Mouse (Mus musculus): ENCODE data around the gene Fn3krp. TPM values are rescaled to one million over a fixed set of nuclear protein-coding genes. Genes with fewer than 3 reads are reported as not detected.
A peak's percentile ranks its signal among the peaks of the same experiment; 100 is the strongest.

The Fn3krp gene
- polyA plus RNA-seq (2012; rRNA removed), result 33.7 TPM in 2 replicates

GRCm38 (mm10) chr11:121420830-121421552 is at the start of gene Fn3krp:
Gene Fn3krp, plus strand, starts transcription at chr11:121421401.
- DNase-seq (ENCODE audit: extremely low spot score in 1 of 2, low spot score in 1 of 2), result peak; percentile 99 to 100

- DNase-seq (ENCODE audit: extremely low spot score in 1 of 2, low spot score in 1 of 2), result no peak
These were observed 47.9 kb upstream of the Fn3krp start for GRCm38 (mm10) chr11:121373305-121373704.

DNA sequence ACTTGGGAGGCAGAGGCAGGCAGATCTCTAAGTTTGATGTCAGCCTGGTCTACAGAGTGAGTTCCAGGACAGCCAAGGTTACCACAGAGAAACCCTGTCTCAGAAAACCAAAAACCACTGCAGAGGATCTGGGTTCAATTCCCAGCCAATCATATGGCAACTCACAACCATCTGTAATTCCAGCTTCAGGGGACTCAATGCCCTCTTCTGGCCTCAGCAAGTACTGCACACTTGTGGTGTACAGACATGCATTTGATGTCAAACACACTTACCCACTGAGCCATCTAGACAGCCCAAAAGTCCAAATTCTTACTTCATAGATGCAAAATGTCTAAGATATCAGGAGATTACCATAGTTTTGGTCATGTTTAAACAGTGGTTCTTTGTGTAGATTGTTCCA is 42.6 kb upstream of the Fn3krp start:
- DNase-seq (ENCODE audit: extremely low spot score in 1 of 2, low spot score in 1 of 2), result no peak

- no peak for DNase-seq (ENCODE audit: extremely low spot score in 1 of 2, low spot score in 1 of 2)
These were observed 40.9 kb upstream of the Fn3krp start for GRCm38 (mm10) chr11:121380294-121380693.

DNA sequence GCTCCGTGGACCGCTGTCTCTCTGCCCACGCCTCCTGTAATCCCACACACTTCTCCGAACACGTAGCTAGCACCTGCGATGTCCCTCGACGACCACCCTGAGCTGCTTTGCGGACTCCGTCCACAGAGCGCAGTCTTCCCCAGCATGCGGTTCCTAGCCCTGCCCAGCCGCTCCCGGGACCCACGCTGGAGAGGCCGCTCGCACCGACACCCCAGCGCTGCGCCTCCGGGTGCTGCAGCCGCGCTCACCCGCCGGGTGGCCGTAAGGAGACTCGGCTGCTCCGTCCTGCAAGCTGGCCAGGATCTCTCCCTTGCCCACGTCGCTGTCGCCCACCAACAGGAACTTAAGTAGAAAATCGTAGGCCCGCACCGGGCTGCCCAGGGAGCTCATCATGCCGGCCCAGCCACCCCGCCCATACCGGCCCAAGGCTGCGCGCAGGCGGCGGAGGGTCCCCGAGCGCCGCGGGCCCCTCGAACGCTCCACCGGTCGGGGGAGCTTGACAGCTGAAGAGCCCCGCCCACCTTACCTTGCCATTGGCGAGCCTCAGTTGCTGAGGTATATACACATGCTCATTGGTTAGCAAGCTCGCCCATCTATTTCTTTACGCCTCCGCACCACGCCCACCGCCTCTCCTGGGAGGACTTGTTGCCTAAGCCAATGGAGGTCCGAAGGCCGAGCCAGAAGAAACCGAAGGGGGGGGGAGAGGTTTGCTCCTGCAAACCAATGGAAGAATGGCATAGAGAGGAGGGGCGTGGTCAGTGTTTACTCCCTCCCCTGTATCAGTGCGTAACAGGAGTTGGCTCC is 33.2 kb upstream of the Fn3krp start, which contains the start of gene Rab40b:
Rab40b (minus strand) TSS at position 502 of the 804 bp plus-strand sequence.
- peak; percentile 98 for DNase-seq (ENCODE audit: extremely low spot score in 1 of 2, low spot score in 1 of 2)

DNA sequence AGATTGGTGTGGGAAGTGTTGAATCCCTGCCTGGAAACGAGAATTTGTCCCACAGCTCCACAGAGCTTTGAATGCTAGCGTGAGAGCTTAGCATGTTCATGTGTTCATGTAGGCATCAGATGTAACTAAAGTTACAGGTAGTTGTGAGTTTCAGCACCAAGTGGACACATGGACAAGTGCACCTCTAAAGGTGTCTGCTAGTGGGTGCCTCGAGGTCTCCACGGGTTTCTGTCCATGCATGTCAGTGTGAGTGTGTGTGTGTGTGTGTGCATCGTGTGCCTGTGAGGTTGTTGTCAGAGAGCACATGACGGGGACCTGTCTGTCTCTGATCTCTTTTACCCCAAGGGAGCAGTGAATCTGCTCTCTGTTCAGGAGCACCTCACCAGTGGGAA is 32.7 kb upstream of the Fn3krp start:
- DNase-seq (ENCODE audit: extremely low spot score in 1 of 2, low spot score in 1 of 2), result no peak

DNA sequence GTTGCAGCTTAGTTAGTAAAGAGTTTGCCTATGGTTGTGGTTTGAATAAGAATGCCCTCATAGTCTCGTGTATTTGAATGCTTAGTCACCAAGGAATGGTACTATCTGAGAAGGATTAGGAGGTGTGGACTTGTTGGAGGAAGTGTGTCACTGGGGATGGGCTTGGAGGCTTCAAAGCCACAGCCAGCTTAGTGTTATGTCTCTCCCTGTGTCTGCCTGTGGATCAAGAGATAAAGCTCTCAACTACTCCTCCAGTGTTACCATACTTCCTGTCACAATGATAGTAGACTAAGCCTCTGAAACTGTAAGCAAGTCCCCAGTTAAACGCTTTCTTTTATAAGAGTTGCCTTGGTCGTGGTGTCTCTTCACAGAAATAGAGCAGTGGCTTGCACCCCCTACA is 30.4 kb upstream of the Fn3krp start:
- no peak for DNase-seq (ENCODE audit: extremely low spot score in 1 of 2, low spot score in 1 of 2)

DNA sequence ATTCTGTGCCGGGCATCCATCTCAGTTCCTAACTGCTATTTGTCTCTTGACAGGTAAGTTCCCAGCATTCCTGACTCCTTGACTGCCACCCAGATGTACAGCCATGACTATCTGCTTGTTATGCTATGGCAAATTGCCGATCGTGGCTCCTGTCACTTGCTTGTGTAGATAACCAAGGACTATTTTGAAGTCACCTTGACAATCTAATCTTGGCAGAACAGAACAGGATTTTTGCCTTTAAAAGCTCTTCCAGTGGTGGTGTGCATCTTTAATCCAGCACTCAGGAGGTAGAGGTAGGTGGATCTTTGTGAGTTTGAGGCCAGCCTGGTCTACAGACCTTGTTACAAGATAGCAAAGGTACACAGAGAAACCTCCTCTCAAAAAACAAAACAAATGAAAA is 28.8 kb upstream of the Fn3krp start:
- no peak for DNase-seq (ENCODE audit: extremely low spot score in 1 of 2, low spot score in 1 of 2)

DNA sequence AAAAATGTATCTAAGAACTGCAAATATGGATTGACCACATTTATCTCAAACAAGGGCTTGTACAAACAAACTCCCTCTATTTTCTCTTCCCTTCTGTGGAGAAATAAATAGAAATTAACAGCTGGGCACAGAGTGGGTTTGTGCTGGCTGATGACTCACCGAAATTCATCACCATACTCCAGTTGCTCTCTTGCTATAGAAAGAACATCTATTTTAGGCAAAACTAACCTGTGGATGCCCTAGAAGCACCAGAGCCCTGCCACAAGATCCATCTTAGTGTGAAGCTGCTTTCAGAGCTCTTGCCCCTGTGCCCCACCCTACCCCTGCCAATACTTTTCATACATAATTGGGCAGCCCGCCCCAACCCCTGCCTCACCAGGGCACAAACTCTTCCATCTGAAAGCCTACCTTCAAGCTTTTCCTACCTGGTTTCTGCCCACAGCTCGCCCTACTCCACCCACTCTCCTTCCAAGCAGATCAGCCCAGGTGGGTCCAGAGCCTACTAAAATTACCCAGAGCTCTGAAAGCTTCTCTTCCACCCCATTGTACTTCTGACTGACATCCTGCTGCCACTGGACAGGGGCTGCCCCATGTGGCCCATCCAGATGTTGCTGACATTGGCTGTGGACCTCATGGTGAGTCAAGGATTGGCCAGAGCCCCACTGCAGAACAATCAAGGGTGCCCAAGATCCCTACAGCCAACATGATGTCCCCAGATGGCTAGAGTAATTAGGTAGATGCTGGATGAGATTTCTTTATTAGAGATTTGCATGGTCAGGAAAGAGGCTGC is 13.6 kb upstream of the Fn3krp start:
- peak; percentile 78 to 80 for DNase-seq (ENCODE audit: extremely low spot score in 1 of 2, low spot score in 1 of 2)

DNA sequence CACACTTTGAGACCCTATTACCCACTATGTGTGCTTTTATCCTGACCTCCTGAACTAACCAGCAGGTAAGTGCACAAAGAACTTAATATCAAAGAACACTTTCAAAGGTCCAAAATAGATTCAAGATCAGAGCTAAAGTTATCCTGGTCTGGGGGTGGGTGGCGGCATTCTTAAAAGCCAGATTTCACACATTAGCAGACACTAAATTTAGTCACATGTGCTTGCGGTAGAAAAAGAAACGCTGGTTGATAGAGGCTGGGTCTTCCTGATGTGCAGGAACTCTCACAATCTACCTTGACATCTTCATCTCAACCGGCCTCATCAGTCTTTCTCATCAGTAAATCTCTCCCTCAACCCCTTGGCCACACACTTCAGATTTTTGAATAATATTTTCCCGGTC is 6.4 kb upstream of the Fn3krp start:
- no peak for DNase-seq (ENCODE audit: extremely low spot score in 1 of 2, low spot score in 1 of 2)

DNA sequence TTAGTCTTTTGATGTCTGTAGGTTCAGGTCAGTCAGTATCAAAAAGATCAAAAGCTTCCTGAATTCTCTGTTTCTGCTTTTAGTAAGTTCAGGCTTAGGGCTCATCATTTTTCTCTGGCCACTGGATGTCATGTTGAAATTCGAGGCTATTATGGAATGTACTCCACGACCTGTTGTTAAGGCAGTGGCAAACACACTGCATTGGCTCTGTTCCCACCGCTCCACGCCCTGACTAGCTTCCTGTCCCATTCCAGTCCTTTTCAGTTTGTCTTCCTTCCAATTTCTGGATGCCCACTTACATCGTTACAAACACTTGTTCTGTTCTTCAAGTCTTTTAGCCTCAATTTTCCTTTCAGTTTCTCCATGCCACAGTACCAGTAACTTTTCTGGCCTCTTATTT is 5.8 kb upstream of the Fn3krp start:
- no peak for DNase-seq (ENCODE audit: extremely low spot score in 1 of 2, low spot score in 1 of 2)

GRCm38 (mm10) chr11:121417971-121418370 is 3.2 kb upstream of the Fn3krp start:
- no peak for DNase-seq (ENCODE audit: extremely low spot score in 1 of 2, low spot score in 1 of 2)

DNA sequence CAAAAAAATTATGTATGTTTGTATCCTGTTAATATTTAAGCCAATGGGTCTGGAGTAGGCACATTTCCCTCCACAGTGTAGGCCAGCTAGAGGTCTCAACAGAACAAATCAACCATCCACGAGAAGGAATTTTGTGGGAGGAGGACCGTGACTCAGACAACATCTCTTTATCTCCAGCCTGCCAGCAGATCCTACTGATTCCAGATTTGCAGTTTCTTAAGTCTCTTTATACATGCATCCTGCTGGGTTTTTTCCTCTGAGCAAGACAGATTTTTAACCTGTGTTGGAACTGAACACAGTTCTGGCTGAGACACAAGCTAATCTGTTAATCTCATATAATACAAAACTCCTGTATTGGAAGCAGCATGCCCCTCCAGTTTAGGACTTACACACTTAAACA is 2.3 kb upstream of the Fn3krp start:
- DNase-seq (ENCODE audit: extremely low spot score in 1 of 2, low spot score in 1 of 2), result peak; percentile 50 to 68

- DNase-seq (ENCODE audit: extremely low spot score in 1 of 2, low spot score in 1 of 2), result no peak
These were observed 822 bp upstream of the Fn3krp start for GRCm38 (mm10) chr11:121420379-121420778.

GRCm38 (mm10) chr11:121421553-121422173 is 462 bp downstream of the Fn3krp start:
- no peak for DNase-seq (ENCODE audit: extremely low spot score in 1 of 2, low spot score in 1 of 2)

- no peak for DNase-seq (ENCODE audit: extremely low spot score in 1 of 2, low spot score in 1 of 2)
These were observed 12.2 kb downstream of the Fn3krp start for GRCm38 (mm10) chr11:121433397-121433796.

GRCm38 (mm10) chr11:121434156-121435155 is 13.3 kb downstream of the Fn3krp start, which contains the start of gene Fn3k:
Gene Fn3k, plus strand, starts transcription at chr11:121434913.
- DNase-seq (ENCODE audit: extremely low spot score in 1 of 2, low spot score in 1 of 2), result peak; percentile 95 to 97

DNA sequence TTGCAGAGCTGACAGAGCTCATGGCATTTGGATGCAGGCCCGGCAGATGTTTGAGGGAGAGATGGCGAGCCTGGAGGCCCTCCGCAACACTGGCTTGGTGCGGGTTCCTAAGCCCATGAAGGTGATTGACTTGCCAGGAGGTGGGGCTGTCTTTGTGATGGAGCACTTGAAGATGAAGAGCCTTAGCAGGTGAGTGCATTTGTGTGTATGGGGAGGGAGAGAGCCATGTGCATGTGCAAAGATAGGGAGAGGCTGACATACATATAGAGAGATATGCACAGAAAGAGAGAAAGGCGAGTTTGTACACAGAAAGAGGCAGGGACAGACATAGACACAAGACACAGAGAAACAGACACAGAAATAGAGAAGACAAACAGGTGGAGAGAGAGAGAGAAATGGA is 16.0 kb downstream of the Fn3krp start:
- no peak for DNase-seq (ENCODE audit: extremely low spot score in 1 of 2, low spot score in 1 of 2)

DNA sequence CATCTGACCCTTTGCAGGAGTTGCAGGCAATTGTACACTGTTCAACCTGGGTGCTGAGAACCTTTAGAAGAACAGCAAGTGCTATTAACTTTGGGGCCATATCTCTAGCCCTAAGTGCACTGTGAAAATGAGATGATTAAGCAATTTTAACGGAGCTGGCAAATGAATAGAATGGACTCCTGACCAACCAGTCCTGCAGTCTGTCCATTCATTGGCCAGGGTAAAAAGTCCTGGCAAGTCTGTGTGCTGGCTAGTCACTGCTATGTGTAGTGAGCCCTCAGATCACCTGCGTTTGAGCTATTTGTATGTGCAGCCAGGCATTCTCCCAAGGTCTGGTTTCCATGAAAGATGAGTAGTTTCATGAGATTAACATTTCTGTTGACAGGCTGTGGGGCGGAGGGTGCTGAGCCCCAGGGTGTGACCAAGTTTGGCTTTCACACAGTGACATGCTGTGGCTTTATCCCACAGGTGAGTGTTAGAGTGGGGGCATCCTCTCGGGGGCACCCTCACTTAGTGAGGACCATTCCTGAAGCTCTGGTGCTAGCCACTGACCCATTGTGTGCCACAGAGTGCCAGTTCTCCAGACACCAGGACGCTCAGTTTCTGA is 18.6 kb downstream of the Fn3krp start:
- no peak for DNase-seq (ENCODE audit: extremely low spot score in 1 of 2, low spot score in 1 of 2)

Data from frontal cortex, adult 2 months (tissue).